Mouse (Mus musculus): Measurements from ENCODE around the gene Gm12355. TPM values are rescaled to one million over a fixed set of nuclear protein-coding genes. Genes with fewer than 3 reads are reported as not detected.
A peak's percentile ranks its signal among the peaks of the same experiment; 100 is the strongest.
"Not testable (repeated sequence)": the region's sequence is repeated elsewhere in the genome, so short reads cannot be mapped to it uniquely, and the experiment has no call there.

Gene Gm12355
- polyA plus RNA-seq, 1 experiment from 2014 or later = 0.39 TPM

DNA sequence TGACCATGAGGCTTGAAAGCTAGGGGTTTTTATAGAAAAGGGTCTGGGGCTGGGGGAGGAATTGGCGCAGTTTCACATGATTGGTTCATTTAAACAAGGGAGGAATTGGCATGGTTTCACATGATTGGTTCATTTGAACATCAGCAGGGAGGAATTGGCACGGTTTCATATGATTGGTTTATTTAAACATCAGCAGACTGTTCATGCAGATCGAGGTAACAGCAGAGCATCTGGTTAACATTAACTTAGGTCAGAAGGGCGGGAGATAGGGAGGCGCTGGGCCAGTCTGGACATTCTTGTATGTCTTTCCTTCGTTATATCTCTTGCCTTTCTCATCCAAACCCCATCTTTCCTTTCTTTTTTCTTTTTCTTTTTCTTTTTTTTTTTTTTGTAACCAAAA lies 1.5 kb downstream of the Gm12355 start:
- not testable (repeated sequence) for H3K9me3 ChIP-seq (replicated peaks; ENCODE audit: control insufficient read depth, low read length); H3K4me3 ChIP-seq (replicated peaks; ENCODE audit: low read length); H3K4me2 ChIP-seq (ENCODE audit: low read depth, low read length); H3K9ac ChIP-seq (ENCODE audit: low read length); H3K27me3 ChIP-seq (ENCODE audit: control insufficient read depth, insufficient read depth, low read length); H3K36me3 ChIP-seq (ENCODE audit: control insufficient read depth, insufficient read depth, low read length); H3K4me1 ChIP-seq (ENCODE audit: control insufficient read depth, insufficient read depth, low read length); H3K27ac ChIP-seq (ENCODE audit: low read length); ATAC-seq (ENCODE audit: insufficient read depth, low FRiP score)
- WGBS = 71% methylated on average over 6 of the region's 6 CpGs

DNA sequence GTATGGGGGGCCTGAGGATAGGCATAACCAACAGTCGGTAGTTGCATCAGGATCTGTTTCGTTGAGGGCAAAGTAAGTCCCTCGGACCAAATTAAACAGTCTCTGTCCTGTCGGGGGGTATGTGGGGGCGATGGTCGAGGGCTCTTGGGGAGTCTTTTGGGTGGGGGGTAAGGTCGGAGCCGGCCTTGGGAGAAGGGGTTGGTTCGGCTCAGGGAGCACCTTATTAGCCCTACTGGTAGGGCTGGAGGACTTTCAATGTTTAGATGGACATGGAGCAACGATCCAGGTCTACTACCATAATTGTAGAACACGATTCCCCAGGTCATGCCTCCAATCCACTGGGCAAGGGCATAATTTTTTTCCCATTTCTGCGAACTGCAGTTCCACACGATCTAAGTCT lies 4.7 kb downstream of the Gm12355 start:
- H3K4me3 ChIP-seq (replicated peaks; ENCODE audit: low read length) = no peak overlapping the region
- 93% methylated on average over 13 of the region's 13 CpGs for WGBS

DNA sequence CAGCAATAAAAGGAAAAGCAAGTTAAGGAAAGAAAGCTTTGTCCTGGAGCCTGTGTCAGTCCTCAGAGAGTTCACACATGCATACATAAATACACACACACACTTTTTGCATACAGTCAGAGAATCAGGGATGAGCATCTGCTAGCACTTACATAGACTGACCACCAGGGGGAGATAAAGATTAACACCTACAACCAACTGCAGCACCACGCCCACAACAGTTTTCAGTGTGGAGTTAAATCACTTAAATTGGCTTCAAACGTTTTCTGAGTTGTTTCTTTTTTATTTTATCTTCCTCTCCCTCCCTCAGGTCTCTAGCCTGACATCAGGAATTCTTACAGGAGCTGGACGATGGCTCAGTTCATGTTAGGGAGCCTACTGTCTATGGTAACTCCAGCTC lies 18.7 kb downstream of the Gm12355 start:
- Histone ChIP-seq H3K9ac (ENCODE audit: low read length) (no peak overlapping the region), H3K4me3 (replicated peaks; ENCODE audit: low read length) (no peak overlapping the region), H3K4me1 (ENCODE audit: control insufficient read depth, insufficient read depth, low read length) (peaks cover 3% of the 10 kb centered on the region; the same call in 1 of the 2 replicates), H3K36me3 (ENCODE audit: control insufficient read depth, insufficient read depth, low read length) (no peaks in the 10 kb centered on the region), H3K9me3 (replicated peaks; ENCODE audit: control insufficient read depth, low read length) (no peaks in the 10 kb centered on the region), H3K27me3 (ENCODE audit: control insufficient read depth, insufficient read depth, low read length) (no peaks in the 10 kb centered on the region; the same call in 1 of the 2 replicates), H3K27ac (ENCODE audit: low read length) (no peak overlapping the region), H3K4me2 (ENCODE audit: low read depth, low read length) (no peak overlapping the region)
- no peak for ATAC-seq (ENCODE audit: insufficient read depth, low FRiP score)
- 8% methylated on average over 3 of the region's 3 CpGs for WGBS

More for the DNA sequence above, 4.7 kb downstream of the Gm12355 start:
- Histone ChIP-seq H3K36me3 (ENCODE audit: control insufficient read depth, insufficient read depth, low read length) (no peaks in the 10 kb centered on the region), H3K9ac (ENCODE audit: low read length) (no peak overlapping the region), H3K27me3 (ENCODE audit: control insufficient read depth, insufficient read depth, low read length) (no peaks in the 10 kb centered on the region), H3K4me1 (ENCODE audit: control insufficient read depth, insufficient read depth, low read length) (no peaks in the 10 kb centered on the region), H3K4me2 (ENCODE audit: low read depth, low read length) (no peak overlapping the region), H3K9me3 (replicated peaks; ENCODE audit: control insufficient read depth, low read length) (no peaks in the 10 kb centered on the region), H3K27ac (ENCODE audit: low read length) (no peak overlapping the region)
- ATAC-seq (ENCODE audit: insufficient read depth, low FRiP score) = no peak

DNA sequence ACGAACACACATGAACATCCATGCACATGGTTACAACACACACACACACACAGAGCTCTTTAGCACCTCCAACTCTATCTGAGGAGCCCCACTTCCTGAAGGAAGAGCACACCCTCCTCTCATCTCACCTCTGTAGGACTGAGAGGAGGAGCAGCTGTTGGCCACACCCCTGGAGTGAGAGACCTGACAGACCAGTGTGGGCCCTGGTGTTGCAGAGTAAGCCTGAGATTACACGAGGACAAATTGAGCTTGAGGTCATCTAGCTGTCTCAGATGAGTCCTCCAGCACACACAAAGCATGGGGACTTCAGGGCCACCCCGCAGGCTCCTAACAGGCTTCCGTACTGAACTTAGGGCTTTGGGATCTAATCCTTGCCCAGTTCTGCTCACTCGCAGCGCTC lies 20.6 kb downstream of the Gm12355 start:
- not testable (repeated sequence) for H3K9ac ChIP-seq (ENCODE audit: low read length); H3K4me3 ChIP-seq (replicated peaks; ENCODE audit: low read length); H3K4me1 ChIP-seq (ENCODE audit: control insufficient read depth, insufficient read depth, low read length); H3K27ac ChIP-seq (ENCODE audit: low read length); ATAC-seq (ENCODE audit: insufficient read depth, low FRiP score); H3K9me3 ChIP-seq (replicated peaks; ENCODE audit: control insufficient read depth, low read length); H3K27me3 ChIP-seq (ENCODE audit: control insufficient read depth, insufficient read depth, low read length); H3K36me3 ChIP-seq (ENCODE audit: control insufficient read depth, insufficient read depth, low read length); H3K4me2 ChIP-seq (ENCODE audit: low read depth, low read length)
- WGBS = 59% methylated on average over 6 of the region's 6 CpGs

DNA sequence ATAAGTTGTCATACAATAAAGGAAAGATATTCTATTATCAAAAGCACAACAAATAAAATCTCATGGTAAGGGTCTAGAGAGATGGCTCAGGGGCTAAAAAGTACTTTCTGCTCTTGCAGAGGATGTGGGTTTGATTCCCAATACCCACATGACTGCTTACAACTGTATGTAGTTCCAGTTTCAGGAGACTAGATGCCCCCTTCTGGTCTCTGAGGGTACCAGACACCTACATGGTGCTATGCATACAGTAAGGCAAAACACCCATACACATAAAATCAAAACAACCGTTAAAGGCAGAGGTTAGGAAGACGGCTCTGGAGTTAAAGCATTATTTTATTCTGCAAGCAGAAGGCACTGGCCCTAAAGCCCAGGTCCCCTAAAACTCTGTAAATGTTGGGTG lies 21.5 kb downstream of the Gm12355 start:
- Histone ChIP-seq H3K4me1 (ENCODE audit: control insufficient read depth, insufficient read depth, low read length) (peaks cover 3% of the 10 kb centered on the region; the same call in 1 of the 2 replicates), H3K9me3 (replicated peaks; ENCODE audit: control insufficient read depth, low read length) (no peaks in the 10 kb centered on the region), H3K27ac (ENCODE audit: low read length) (no peak overlapping the region), H3K4me3 (replicated peaks; ENCODE audit: low read length) (no peak overlapping the region), H3K9ac (ENCODE audit: low read length) (no peak overlapping the region), H3K4me2 (ENCODE audit: low read depth, low read length) (no peak overlapping the region), H3K27me3 (ENCODE audit: control insufficient read depth, insufficient read depth, low read length) (peaks cover 4% of the 10 kb centered on the region; the same call in 1 of the 2 replicates), H3K36me3 (ENCODE audit: control insufficient read depth, insufficient read depth, low read length) (no peaks in the 10 kb centered on the region)
- whole genome bisulfite sequencing = 80% methylated on average over 2 of the region's 2 CpGs
- no peak for ATAC-seq (ENCODE audit: insufficient read depth, low FRiP score)

DNA sequence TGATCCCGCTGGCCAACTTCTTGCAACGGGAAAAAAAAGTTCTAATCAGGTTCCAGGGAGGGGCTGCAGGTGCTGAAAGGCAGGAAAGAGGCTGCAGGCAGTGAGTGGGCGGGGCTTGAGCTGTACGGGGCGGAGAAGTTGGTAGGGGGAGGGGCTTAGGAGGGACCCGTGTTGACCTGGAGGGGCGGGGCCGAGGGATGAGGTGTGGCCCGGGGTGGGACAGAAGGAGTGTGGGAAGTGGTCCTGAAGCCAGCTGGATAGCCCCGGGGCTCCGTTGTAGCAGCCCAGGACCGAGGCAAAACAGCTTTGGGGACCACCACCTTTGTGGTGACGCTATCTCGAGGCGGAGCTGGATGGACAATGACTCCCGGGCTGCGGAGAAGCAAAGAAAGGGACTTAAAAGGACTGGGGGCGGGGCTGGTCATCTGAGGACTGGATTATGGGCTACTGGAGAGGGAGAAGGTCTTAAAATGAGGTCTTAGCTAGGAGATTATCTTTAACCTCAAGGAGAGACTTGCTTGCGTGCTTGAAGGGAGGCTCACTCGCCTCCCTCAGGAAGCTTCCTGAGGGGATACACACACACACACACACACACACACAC lies 23.3 kb downstream of the Gm12355 start:
- H3K36me3 ChIP-seq (ENCODE audit: control insufficient read depth, insufficient read depth, low read length) = no peaks in the 10 kb centered on the region
- H3K27ac ChIP-seq (ENCODE audit: low read length) = no peak overlapping the region
- no peaks in the 10 kb centered on the region for H3K9me3 ChIP-seq (replicated peaks; ENCODE audit: control insufficient read depth, low read length)
- WGBS = 1% methylated on average over 20 of the region's 20 CpGs
- peaks cover 8% of the 10 kb centered on the region; the same call in 1 of the 2 replicates for H3K27me3 ChIP-seq (ENCODE audit: control insufficient read depth, insufficient read depth, low read length)
- peak overlapping the region; percentile 43; the same call in 1 of the 2 replicates for H3K9ac ChIP-seq (ENCODE audit: low read length)
- peaks cover 3% of the 10 kb centered on the region; the same call in 1 of the 2 replicates for H3K4me1 ChIP-seq (ENCODE audit: control insufficient read depth, insufficient read depth, low read length)
- peak overlapping the region; percentile 41 for H3K4me3 ChIP-seq (replicated peaks; ENCODE audit: low read length)
- ATAC-seq (ENCODE audit: insufficient read depth, low FRiP score) = peak; percentile 61; the same call in 1 of the 2 replicates
- H3K4me2 ChIP-seq (ENCODE audit: low read depth, low read length) = peak overlapping the region; percentile 61

DNA sequence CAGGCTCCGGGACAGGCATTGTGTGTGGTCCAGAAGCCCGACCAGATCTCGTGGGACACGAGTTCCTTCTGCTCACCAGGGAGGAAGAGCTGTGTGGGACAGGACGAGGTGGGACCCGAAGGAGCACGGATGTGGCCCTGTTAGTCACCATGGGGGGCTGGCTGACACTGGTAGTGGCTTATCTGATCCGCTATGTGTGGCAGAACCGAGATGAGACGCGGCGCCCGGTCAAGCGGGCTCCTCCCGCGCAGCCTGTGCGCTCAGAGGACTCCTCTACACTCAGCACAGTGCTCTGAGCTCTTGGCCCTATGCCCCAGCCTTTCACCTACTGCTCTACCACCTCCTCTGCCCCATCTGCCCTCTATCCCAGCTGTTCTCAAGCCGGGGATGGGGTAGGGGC lies 26.2 kb downstream of the Gm12355 start:
- no peak overlapping the region for H3K4me2 ChIP-seq (ENCODE audit: low read depth, low read length)
- no peaks in the 10 kb centered on the region for H3K36me3 ChIP-seq (ENCODE audit: control insufficient read depth, insufficient read depth, low read length)
- no peak for ATAC-seq (ENCODE audit: insufficient read depth, low FRiP score)

DNA sequence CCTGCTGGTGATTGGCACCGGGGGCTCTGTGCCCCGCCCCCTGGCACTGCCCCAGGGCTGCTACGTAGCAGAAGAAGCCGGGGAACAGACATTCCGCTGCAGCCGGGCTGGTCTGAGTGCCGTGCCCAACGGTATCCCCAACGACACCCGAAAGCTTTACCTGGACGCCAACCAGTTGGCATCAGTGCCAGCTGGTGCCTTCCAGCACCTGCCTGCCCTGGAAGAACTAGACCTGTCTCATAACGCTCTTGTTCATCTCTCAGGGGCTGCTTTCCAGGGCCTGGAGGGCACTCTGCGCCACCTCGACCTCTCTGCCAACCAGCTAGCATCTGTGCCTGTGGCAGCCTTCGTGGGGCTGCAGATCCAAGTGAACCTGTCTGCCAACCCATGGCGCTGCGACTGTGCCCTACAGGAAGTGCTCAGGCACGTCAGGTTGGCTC lies 26.6 kb downstream of the Gm12355 start:
- peaks cover 8% of the 10 kb centered on the region; the same call in 1 of the 2 replicates for H3K27me3 ChIP-seq (ENCODE audit: control insufficient read depth, insufficient read depth, low read length)
- no peak overlapping the region for H3K27ac ChIP-seq (ENCODE audit: low read length)
- no peak overlapping the region for H3K4me3 ChIP-seq (replicated peaks; ENCODE audit: low read length)
- H3K9ac ChIP-seq (ENCODE audit: low read length) = no peak overlapping the region
- H3K36me3 ChIP-seq (ENCODE audit: control insufficient read depth, insufficient read depth, low read length) = no peaks in the 10 kb centered on the region
- no peak for ATAC-seq (ENCODE audit: insufficient read depth, low FRiP score)
- 54% methylated on average over 18 of the region's 18 CpGs for WGBS
- no peaks in the 10 kb centered on the region for H3K9me3 ChIP-seq (replicated peaks; ENCODE audit: control insufficient read depth, low read length)
- peaks cover 3% of the 10 kb centered on the region; the same call in 1 of the 2 replicates for H3K4me1 ChIP-seq (ENCODE audit: control insufficient read depth, insufficient read depth, low read length)
- H3K4me2 ChIP-seq (ENCODE audit: low read depth, low read length) = no peak overlapping the region

More for the DNA sequence above, 26.2 kb downstream of the Gm12355 start:
- Histone ChIP-seq H3K4me1 (ENCODE audit: control insufficient read depth, insufficient read depth, low read length) (peaks cover 3% of the 10 kb centered on the region; the same call in 1 of the 2 replicates), H3K4me3 (replicated peaks; ENCODE audit: low read length) (no peak overlapping the region), H3K9me3 (replicated peaks; ENCODE audit: control insufficient read depth, low read length) (no peaks in the 10 kb centered on the region), H3K9ac (ENCODE audit: low read length) (no peak overlapping the region), H3K27me3 (ENCODE audit: control insufficient read depth, insufficient read depth, low read length) (peaks cover 8% of the 10 kb centered on the region; the same call in 1 of the 2 replicates), H3K27ac (ENCODE audit: low read length) (no peak overlapping the region)
- WGBS = 30% methylated on average over 18 of the region's 18 CpGs

DNA sequence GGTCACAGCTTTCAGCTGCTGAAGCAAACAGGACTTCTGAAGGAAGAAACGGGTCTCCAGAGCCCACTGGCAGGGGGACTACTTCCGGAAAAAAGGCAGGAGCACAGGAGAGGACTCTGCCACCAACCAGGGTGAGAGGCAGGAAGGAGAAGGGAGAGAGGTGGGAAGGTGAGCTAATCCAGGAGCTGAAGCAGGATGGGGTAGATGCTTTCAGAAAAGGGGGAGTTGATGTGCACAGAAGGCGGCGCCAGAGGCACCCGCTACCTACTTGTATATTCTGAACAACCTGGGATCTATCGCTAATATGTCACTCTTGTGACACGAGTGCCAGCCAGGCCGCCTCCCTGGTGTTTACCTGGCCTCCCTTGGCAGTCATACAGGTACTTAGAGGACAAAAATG lies 27.5 kb downstream of the Gm12355 start, which contains the start of gene Lrrc3c:
Gene Lrrc3c (plus strand): TSS at position 301 of the 400 bp plus-strand sequence.
- WGBS = 69% methylated on average over 8 of the region's 8 CpGs
- Histone ChIP-seq H3K27ac (ENCODE audit: low read length) (no peak within 1 kb of the TSS), H3K27me3 (ENCODE audit: control insufficient read depth, insufficient read depth, low read length) (peaks cover 8% of the 10 kb centered on the region; the same call in 1 of the 2 replicates), H3K4me3 (replicated peaks; ENCODE audit: low read length) (no peak within 1 kb of the TSS), H3K9me3 (replicated peaks; ENCODE audit: control insufficient read depth, low read length) (no peaks in the 10 kb centered on the region), H3K4me1 (ENCODE audit: control insufficient read depth, insufficient read depth, low read length) (peaks cover 3% of the 10 kb centered on the region; the same call in 1 of the 2 replicates), H3K4me2 (ENCODE audit: low read depth, low read length) (no peak within 1 kb of the TSS), H3K36me3 (ENCODE audit: control insufficient read depth, insufficient read depth, low read length) (no peaks in the 10 kb centered on the region), H3K9ac (ENCODE audit: low read length) (no peak within 1 kb of the TSS)
- ATAC-seq (ENCODE audit: insufficient read depth, low FRiP score) = no peak

Data from stomach, embryonic 16.5 days (tissue).